Mouse (Mus musculus) urinary bladder, adult 2 months (tissue): ENCODE data around the gene Inca1. TPM values are rescaled to one million over a fixed set of nuclear protein-coding genes. Genes with fewer than 3 reads are reported as not detected.

Experiments
- polyA plus RNA-seq: library from polyadenylated mRNA; depleted of rRNA; stranded (reverse); fragments of >200 nt; gene quantifications from 2 replicates; pipeline ENCODE4 v1.2.3, GENCODE M21; 2012; rRNA removed

Inca1 gene
- polyA plus RNA-seq, 1 experiment = 5.1 TPM

Other genes starting within 250 kb of the Inca1 start
- 20.1 and 20.8 TPM in 2 replicates for gene Med11, start 248.2 kb downstream of the Inca1 start, polyA plus RNA-seq
- 3.9 and 4.4 TPM in 2 replicates for gene Zmynd15, start 240.7 kb downstream of the Inca1 start, polyA plus RNA-seq
- 28.9 and 29.2 TPM in 2 replicates for gene Cxcl16, start 240.2 kb downstream of the Inca1 start, polyA plus RNA-seq
- 0.72 and 0.80 TPM in 2 replicates for gene Tm4sf5, start 194.9 kb downstream of the Inca1 start, polyA plus RNA-seq
- gene Vmo1, start 185.5 kb downstream of the Inca1 start, polyA plus RNA-seq = 0.43 and 0.72 TPM in 2 replicates
- 0.14 and 0.15 TPM in 2 replicates for gene Gltpd2, start 181.0 kb downstream of the Inca1 start, polyA plus RNA-seq
- 249 and 294 TPM in 2 replicates for gene Psmb6, start 174.8 kb downstream of the Inca1 start, polyA plus RNA-seq
- not detected in 2 replicates for gene Gm40193, start 167.2 kb downstream of the Inca1 start, polyA plus RNA-seq
- gene Pld2, start 160.1 kb downstream of the Inca1 start, polyA plus RNA-seq = 33.6 and 38.7 TPM in 2 replicates
- gene Mink1, start 137.3 kb downstream of the Inca1 start, polyA plus RNA-seq = 87.2 and 89.1 TPM in 2 replicates
- gene 4930544D05Rik, start 84.3 kb downstream of the Inca1 start, polyA plus RNA-seq = not detected in 2 replicates
- gene Chrne, start 80.9 kb downstream of the Inca1 start, polyA plus RNA-seq = 0.40 and 0.44 TPM in 2 replicates
- gene Gp1ba, start 61.0 kb downstream of the Inca1 start, polyA plus RNA-seq = 0.01 and 0.10 TPM in 2 replicates
- 116 and 119 TPM in 2 replicates for gene Rnf167, start 52.9 kb downstream of the Inca1 start, polyA plus RNA-seq
- gene Slc25a11, start 52.7 kb downstream of the Inca1 start, polyA plus RNA-seq = 93.9 and 96.9 TPM in 2 replicates
- gene Pfn1, start 45.5 kb downstream of the Inca1 start, polyA plus RNA-seq = 1,258 and 1,344 TPM in 2 replicates
- gene Eno3, start 43.0 kb downstream of the Inca1 start, polyA plus RNA-seq = 104 and 126 TPM in 2 replicates
- 89.4 and 93.2 TPM in 2 replicates for gene Spag7, start 30.7 kb downstream of the Inca1 start, polyA plus RNA-seq
- 16.6 and 25.4 TPM in 2 replicates for gene Camta2, start 12.1 kb downstream of the Inca1 start, polyA plus RNA-seq
- gene Kif1c, start 393 bp upstream of the Inca1 start, polyA plus RNA-seq = 77.5 and 105 TPM in 2 replicates
- gene Zfp3, start 64.1 kb upstream of the Inca1 start, polyA plus RNA-seq = 5.8 and 6.5 TPM in 2 replicates
- gene Scimp, start 112.4 kb upstream of the Inca1 start, polyA plus RNA-seq = 1.1 and 1.5 TPM in 2 replicates
- gene Rabep1, start 144.6 kb upstream of the Inca1 start, polyA plus RNA-seq = 12.3 and 15.8 TPM in 2 replicates